Mouse (Mus musculus): ENCODE measurements around the gene Efna3.

DNA sequence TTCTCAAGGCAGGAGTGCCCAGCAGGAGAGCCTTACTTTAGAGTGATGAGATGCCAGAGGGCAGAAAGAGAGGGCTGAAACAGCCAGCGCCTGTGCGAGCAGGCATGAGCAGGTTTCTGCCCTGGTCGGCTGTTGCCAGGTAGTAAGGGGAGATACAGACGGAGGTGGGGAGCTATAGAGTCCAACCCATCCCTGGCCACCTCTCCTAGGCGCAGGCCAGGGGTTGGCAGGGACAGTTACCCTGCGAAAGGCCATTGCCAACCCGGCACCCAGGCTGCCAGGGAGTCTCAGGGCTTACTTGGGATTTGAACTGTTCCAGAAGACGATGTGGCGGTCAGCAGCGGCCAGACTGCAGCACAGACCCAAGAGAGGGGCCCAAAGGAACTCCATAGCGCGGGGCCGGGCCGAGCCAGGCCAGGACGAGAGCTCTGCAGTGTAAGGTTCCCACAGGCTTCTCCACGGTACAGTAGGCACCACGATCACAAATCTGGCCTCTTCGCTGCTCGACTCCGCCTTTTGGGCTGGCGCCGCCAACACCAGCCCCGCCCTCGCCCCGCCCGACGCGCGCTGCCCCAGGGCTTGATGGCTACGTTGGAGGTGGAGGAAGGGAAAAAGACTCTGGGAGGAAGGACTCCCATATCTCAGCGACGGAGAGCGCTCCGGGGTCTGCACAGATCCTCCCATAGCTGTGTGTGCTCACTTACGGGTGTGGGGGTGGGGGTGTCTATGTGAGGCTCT, 43.4 kb downstream of the Efna3 start:
- TF ChIP-seq CTCF (IDR thresholded peaks at IDR 0.05): no peak
- 0 out of 2 replicates have a peak, but pooled peaks have one; percentile 14 for TF ChIP-seq EP300 (IDR thresholded peaks at IDR 0.05)

Measured in lung, postnatal 0 days (tissue).